In genomic region chr3:89102495-89103290, GRCm38 (mm10) we compare ENCODE assay signal across 9 mouse cellular contexts. TPM values are rescaled to one million over a fixed set of nuclear protein-coding genes. Genes with fewer than 3 reads are reported as not detected.
DNase-seq lines count a peak whose midpoint lies in the region; ATAC-seq lines count a peak whose summit lies in the region.
"Had no signal": no experiment of that assay in that cellular context is flagged by ENCODE, and none has a peak within 500 bp of the region (broad histone marks: within the 10 kb centered on the region; RNA-seq: fewer than 3 reads in every experiment).

No protein-coding gene starts in this region.

- no peak overlapping the region for H3K9ac ChIP-seq in heart, embryonic 15.5 days
- no peak overlapping the region for H3K9ac ChIP-seq in embryonic facial prominence, embryonic 12.5 days
- H3K9ac ChIP-seq in intestine, embryonic 15.5 days: no peak overlapping the region
- no peak overlapping the region for H3K9ac ChIP-seq in midbrain, embryonic 16.5 days (ENCODE audit: low read depth, low read length)

- H3K36me3 ChIP-seq in heart, embryonic 15.5 days: peaks cover 7% of the 10 kb centered on the region; the same call in 1 of the 2 replicates
- peaks cover 20% of the 10 kb centered on the region for H3K36me3 ChIP-seq in embryonic facial prominence, embryonic 12.5 days
- peaks cover 7% of the 10 kb centered on the region for H3K36me3 ChIP-seq in intestine, embryonic 15.5 days
- no peaks in the 10 kb centered on the region for H3K36me3 ChIP-seq in midbrain, embryonic 16.5 days (ENCODE audit: control insufficient read depth, insufficient read depth, low read length)

- no peaks in the 10 kb centered on the region for H3K9me3 ChIP-seq in heart, embryonic 15.5 days (replicated peaks)
- no peaks in the 10 kb centered on the region for H3K9me3 ChIP-seq in embryonic facial prominence, embryonic 12.5 days
- H3K9me3 ChIP-seq in intestine, embryonic 15.5 days: no peaks in the 10 kb centered on the region
- H3K9me3 ChIP-seq in midbrain, embryonic 16.5 days (replicated peaks; ENCODE audit: control insufficient read depth, low read length, poor library complexity, severe bottlenecking): no peaks in the 10 kb centered on the region

- no peaks in the 10 kb centered on the region for H3K27me3 ChIP-seq in heart, embryonic 15.5 days
- no peaks in the 10 kb centered on the region for H3K27me3 ChIP-seq in embryonic facial prominence, embryonic 12.5 days
- no peaks in the 10 kb centered on the region for H3K27me3 ChIP-seq in intestine, embryonic 15.5 days (replicated peaks)
- H3K27me3 ChIP-seq in midbrain, embryonic 16.5 days (ENCODE audit: control insufficient read depth, insufficient read depth, low read depth, low read length): no peaks in the 10 kb centered on the region

- H3K27ac ChIP-seq in heart, embryonic 15.5 days: peak overlapping the region; percentile 24; the same call in 1 of the 2 replicates
- H3K27ac ChIP-seq in embryonic facial prominence, embryonic 12.5 days: peak overlapping the region; percentile 60; the same call in 1 of the 2 replicates
- peak overlapping the region; percentile 78 for H3K27ac ChIP-seq in intestine, embryonic 15.5 days
- H3K27ac ChIP-seq in midbrain, embryonic 16.5 days (ENCODE audit: low read length): peak overlapping the region; percentile 83

- H3K4me3 ChIP-seq in heart, embryonic 15.5 days: peak overlapping the region; percentile 72
- peak overlapping the region; percentile 76 for H3K4me3 ChIP-seq in embryonic facial prominence, embryonic 12.5 days
- H3K4me3 ChIP-seq in intestine, embryonic 15.5 days (replicated peaks): peak overlapping the region; percentile 28; the same call in 1 of the 2 replicates
- peak overlapping the region; percentile 56 for H3K4me3 ChIP-seq in midbrain, embryonic 16.5 days (ENCODE audit: low read depth, low read length)

- no peak for DNase-seq in heart, adult 9 months (ENCODE audit: low spot score in 2 of 2)
- no peak for DNase-seq in right cerebral cortex, postnatal 14 days
- no peak for DNase-seq in adrenal gland, postnatal 36 days
- no peak for DNase-seq in spleen, adult 12 weeks (ENCODE audit: low spot score)

- peaks cover 20% of the 10 kb centered on the region for H3K4me1 ChIP-seq in heart, embryonic 15.5 days (replicated peaks)
- peaks cover 22% of the 10 kb centered on the region for H3K4me1 ChIP-seq in embryonic facial prominence, embryonic 12.5 days
- H3K4me1 ChIP-seq in intestine, embryonic 15.5 days (replicated peaks): peaks cover 29% of the 10 kb centered on the region
- peaks cover 20% of the 10 kb centered on the region for H3K4me1 ChIP-seq in midbrain, embryonic 16.5 days (ENCODE audit: control insufficient read depth, insufficient read depth, low read length)

- ATAC-seq in heart, embryonic 15.5 days (replicated peaks; ENCODE audit: insufficient number of reproducible peaks, insufficient read depth, low FRiP score, low read depth): no peak
- ATAC-seq in embryonic facial prominence, embryonic 12.5 days (ENCODE audit: insufficient number of reproducible peaks, insufficient read depth, low FRiP score, low TSS enrichment): no peak
- no peak for ATAC-seq in intestine, embryonic 15.5 days
- no peak for ATAC-seq in midbrain, embryonic 16.5 days

- peak overlapping the region; percentile 62 for H3K4me2 ChIP-seq in heart, embryonic 15.5 days
- H3K4me2 ChIP-seq in embryonic facial prominence, embryonic 12.5 days (replicated peaks): peak overlapping the region; percentile 92
- H3K4me2 ChIP-seq in intestine, embryonic 15.5 days (replicated peaks): peak overlapping the region; percentile 53
- H3K4me2 ChIP-seq in midbrain, embryonic 16.5 days (ENCODE audit: low read length): peak overlapping the region; percentile 52

- WGBS in heart, embryonic 15.5 days: 62% methylated on average over 12 of the region's 12 CpGs
- 59% methylated on average over 12 of the region's 12 CpGs for WGBS in embryonic facial prominence, embryonic 12.5 days
- 58% methylated on average over 12 of the region's 12 CpGs for WGBS in intestine, embryonic 15.5 days
- WGBS in midbrain, embryonic 16.5 days: 65% methylated on average over 12 of the region's 12 CpGs

RNA-seq across cellular contexts. Expression of gene Fdps, which starts 0.9 kb away (rescaled TPM):
- polyA plus RNA-seq in heart, embryonic 15.5 days (2015; fragmentation: Nextera tagmentation; extraction: Ambion mirVana): 86.6 and 124 TPM in 2 replicates
- 258 and 265 TPM in 2 replicates for polyA plus RNA-seq in embryonic facial prominence, embryonic 12.5 days (2016; fragmentation: Nextera tagmentation; extraction: Ambion mirVana)
- polyA plus RNA-seq in intestine, embryonic 15.5 days (2015; fragmentation: Nextera tagmentation; extraction: Ambion mirVana): 481 and 531 TPM in 2 replicates
- polyA plus RNA-seq in midbrain, embryonic 16.5 days (2015; fragmentation: Nextera tagmentation; extraction: Ambion mirVana): 512 and 577 TPM in 2 replicates
- 100 to 1,000 TPM; 353 to 497 TPM for total RNA-seq in adrenal gland, postnatal 36 days (2021)

RNA-seq across cellular contexts. Expression of gene Gm43738, which starts 1.8 kb away (rescaled TPM):
- 0.06 TPM in 1 of 2 replicates, not detected in the other for polyA plus RNA-seq in heart, embryonic 15.5 days (2015; fragmentation: Nextera tagmentation; extraction: Ambion mirVana)
- polyA plus RNA-seq in embryonic facial prominence, embryonic 12.5 days (2016; fragmentation: Nextera tagmentation; extraction: Ambion mirVana): not detected in 2 replicates
- polyA plus RNA-seq in intestine, embryonic 15.5 days (2015; fragmentation: Nextera tagmentation; extraction: Ambion mirVana): 0.08 TPM in 1 of 2 replicates, not detected in the other
- 0.14 TPM in 1 of 2 replicates, not detected in the other for polyA plus RNA-seq in midbrain, embryonic 16.5 days (2015; fragmentation: Nextera tagmentation; extraction: Ambion mirVana)
- under 1 TPM in 1 of 2 experiments, not detected in 1; 0.17 TPM for total RNA-seq in adrenal gland, postnatal 36 days (2021)
- total RNA-seq: common myeloid progenitor, adult 5-6 weeks had no signal

RNA-seq across cellular contexts. Expression of gene Rusc1, which starts 9.6 kb away (rescaled TPM):
- 7.5 and 12.6 TPM in 2 replicates for polyA plus RNA-seq in heart, embryonic 15.5 days (2015; fragmentation: Nextera tagmentation; extraction: Ambion mirVana)
- 26.5 and 33.7 TPM in 2 replicates for polyA plus RNA-seq in embryonic facial prominence, embryonic 12.5 days (2016; fragmentation: Nextera tagmentation; extraction: Ambion mirVana)
- polyA plus RNA-seq in intestine, embryonic 15.5 days (2015; fragmentation: Nextera tagmentation; extraction: Ambion mirVana): 25.6 and 26.6 TPM in 2 replicates
- polyA plus RNA-seq in midbrain, embryonic 16.5 days (2015; fragmentation: Nextera tagmentation; extraction: Ambion mirVana): 101 and 103 TPM in 2 replicates
- total RNA-seq in adrenal gland, postnatal 36 days (2021): 10 to 100 TPM; 26.9 to 30.8 TPM

RNA-seq across cellular contexts. Expression of gene Pklr, which starts 33.2 kb away (rescaled TPM):
- polyA plus RNA-seq in heart, embryonic 15.5 days (2015; fragmentation: Nextera tagmentation; extraction: Ambion mirVana): 0.09 and 0.61 TPM in 2 replicates
- polyA plus RNA-seq in embryonic facial prominence, embryonic 12.5 days (2016; fragmentation: Nextera tagmentation; extraction: Ambion mirVana): 0.27 and 1.0 TPM in 2 replicates
- 58.8 and 74.1 TPM in 2 replicates for polyA plus RNA-seq in intestine, embryonic 15.5 days (2015; fragmentation: Nextera tagmentation; extraction: Ambion mirVana)
- 0.30 TPM in 1 of 2 replicates, not detected in the other for polyA plus RNA-seq in midbrain, embryonic 16.5 days (2015; fragmentation: Nextera tagmentation; extraction: Ambion mirVana)
- total RNA-seq in adrenal gland, postnatal 36 days (2021): not detected

RNA-seq across cellular contexts. Expression of gene Hcn3, which starts 57.3 kb away (rescaled TPM):
- 0.52 and 1.1 TPM in 2 replicates for polyA plus RNA-seq in heart, embryonic 15.5 days (2015; fragmentation: Nextera tagmentation; extraction: Ambion mirVana)
- 3.9 and 4.4 TPM in 2 replicates for polyA plus RNA-seq in embryonic facial prominence, embryonic 12.5 days (2016; fragmentation: Nextera tagmentation; extraction: Ambion mirVana)
- 2.4 and 2.6 TPM in 2 replicates for polyA plus RNA-seq in intestine, embryonic 15.5 days (2015; fragmentation: Nextera tagmentation; extraction: Ambion mirVana)
- polyA plus RNA-seq in midbrain, embryonic 16.5 days (2015; fragmentation: Nextera tagmentation; extraction: Ambion mirVana): 59.1 and 65.9 TPM in 2 replicates
- total RNA-seq in adrenal gland, postnatal 36 days (2021): 1 to 10 TPM; 1.9 to 9.7 TPM

Comparison
In these comparisons a context has a peak if more than half of its experiments do, and no peak if none do; other contexts are left out.
1. H3K27ac ChIP-seq: peak in every context shown above with its lines; median percentile 83 in midbrain, embryonic 16.5 days; 78 in intestine, embryonic 15.5 days; 60 in embryonic facial prominence, embryonic 12.5 days; 24 in heart, embryonic 15.5 days.